Mouse (Mus musculus): ENCODE measurements at regions not wholly inside any gene's neighbourhood (a gene's known extent, or its start where the extent isn't known, plus 50 kb on each side); places are given as distances from the start of the nearest gene placed in this dataset.

DNA sequence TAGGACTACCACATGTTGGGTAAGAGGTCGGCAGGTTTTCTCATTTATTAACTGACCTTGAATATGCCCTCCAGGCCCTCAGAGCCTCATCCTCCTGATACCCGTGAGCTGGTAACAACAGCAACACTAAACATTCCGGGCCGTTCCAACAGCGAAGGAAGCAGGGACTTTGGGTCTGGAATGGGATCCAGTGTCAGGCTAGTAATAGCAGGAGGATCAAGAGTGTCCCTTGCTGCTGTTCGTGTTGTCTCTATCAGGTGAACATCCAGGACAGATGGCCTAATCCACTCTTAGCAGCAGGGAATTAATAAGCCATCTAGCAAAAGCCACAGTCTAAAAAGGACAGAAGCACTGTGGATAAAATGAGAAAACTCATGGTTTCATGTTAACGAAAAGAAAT lies 106.7 kb downstream of the Cpeb2 start:
- H3K27me3 ChIP-seq (ENCODE audit: control insufficient read depth, insufficient read depth, insufficient read length): no peaks in the 10 kb centered on the region
- no peaks in the 10 kb centered on the region for H3K79me2 ChIP-seq (ENCODE audit: control insufficient read depth, insufficient read depth)
- TF ChIP-seq REST (IDR thresholded peaks at IDR 0.05; ENCODE audit: insufficient read depth, insufficient read length): no peak
- no peak for TF ChIP-seq MYOD1 (IDR thresholded peaks at IDR 0.05; ENCODE audit: control insufficient read depth in 1 of 3, insufficient read length in 2 of 3, low read depth in 2 of 3)
- TF ChIP-seq USF1 (IDR thresholded peaks at IDR 0.05; ENCODE audit: low read depth): no peak
- no peak for TF ChIP-seq CEBPB (IDR thresholded peaks at IDR 0.05; ENCODE audit: insufficient read depth, poor library complexity, severe bottlenecking)
- no peak for TF ChIP-seq POLR2A (IDR thresholded peaks at IDR 0.05; ENCODE audit: insufficient read length, low read depth)
- no peak for TF ChIP-seq TCF12 (IDR thresholded peaks at IDR 0.05; ENCODE audit: insufficient read depth, poor library complexity, severe bottlenecking)
- no peak for TF ChIP-seq MYOG (IDR thresholded peaks at IDR 0.05; ENCODE audit: control insufficient read depth in 1 of 3, insufficient read depth in 1 of 3, insufficient read length in 2 of 3, low read depth in 2 of 3)
- no peak for TF ChIP-seq SRF (IDR thresholded peaks at IDR 0.05; ENCODE audit: control insufficient read depth, insufficient read length, low read depth)
- no peak for TF ChIP-seq TCF3 (IDR thresholded peaks at IDR 0.05; ENCODE audit: insufficient read length, low read depth)
- no peak overlapping the region for H3ac ChIP-seq (ENCODE audit: control insufficient read depth, insufficient read length)
- no peaks in the 10 kb centered on the region for H3K36me3 ChIP-seq (ENCODE audit: control insufficient read depth, insufficient read depth)
- H3K4me3 ChIP-seq: no peak overlapping the region
- no peak overlapping the region for H3K4me2 ChIP-seq (ENCODE audit: low read depth)

DNA sequence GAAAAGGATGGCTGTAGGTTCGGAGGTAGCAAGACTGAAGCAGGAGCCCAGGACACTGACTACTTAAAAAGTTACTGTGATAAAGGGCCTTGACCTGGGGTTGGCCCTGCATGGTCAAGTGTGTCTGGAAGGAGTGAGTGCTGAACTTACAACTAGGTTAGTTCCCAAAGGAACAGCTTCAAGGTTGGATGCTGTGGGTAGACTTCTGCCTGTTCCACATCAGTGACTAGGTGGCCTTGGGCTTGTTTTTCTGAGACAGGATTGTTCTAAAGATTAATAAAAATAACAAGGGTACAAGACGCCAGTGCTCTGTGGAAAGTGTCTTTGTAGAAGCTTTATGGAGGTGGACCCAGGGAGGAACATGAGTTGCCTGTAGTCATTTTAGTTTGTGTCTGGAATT lies 108.5 kb downstream of the Cpeb2 start:
- no peak overlapping the region for H3K4me3 ChIP-seq
- H3K79me2 ChIP-seq (ENCODE audit: control insufficient read depth, insufficient read depth): no peaks in the 10 kb centered on the region
- no peak overlapping the region for H3ac ChIP-seq (ENCODE audit: control insufficient read depth, insufficient read length)
- no peaks in the 10 kb centered on the region for H3K27me3 ChIP-seq (ENCODE audit: control insufficient read depth, insufficient read depth, insufficient read length)
- TF ChIP-seq MYOD1 (IDR thresholded peaks at IDR 0.05; ENCODE audit: control insufficient read depth in 1 of 3, insufficient read length in 2 of 3, low read depth in 2 of 3) (no peak), USF1 (IDR thresholded peaks at IDR 0.05; ENCODE audit: low read depth) (no peak), TCF3 (IDR thresholded peaks at IDR 0.05; ENCODE audit: insufficient read length, low read depth) (no peak), E2F4 (IDR thresholded peaks at IDR 0.05; ENCODE audit: insufficient read depth) (no peak), TCF12 (IDR thresholded peaks at IDR 0.05; ENCODE audit: insufficient read depth, poor library complexity, severe bottlenecking) (no peak)
- H3K4me2 ChIP-seq (ENCODE audit: low read depth): no peak overlapping the region
- no peaks in the 10 kb centered on the region for H3K36me3 ChIP-seq (ENCODE audit: control insufficient read depth, insufficient read depth)

DNA sequence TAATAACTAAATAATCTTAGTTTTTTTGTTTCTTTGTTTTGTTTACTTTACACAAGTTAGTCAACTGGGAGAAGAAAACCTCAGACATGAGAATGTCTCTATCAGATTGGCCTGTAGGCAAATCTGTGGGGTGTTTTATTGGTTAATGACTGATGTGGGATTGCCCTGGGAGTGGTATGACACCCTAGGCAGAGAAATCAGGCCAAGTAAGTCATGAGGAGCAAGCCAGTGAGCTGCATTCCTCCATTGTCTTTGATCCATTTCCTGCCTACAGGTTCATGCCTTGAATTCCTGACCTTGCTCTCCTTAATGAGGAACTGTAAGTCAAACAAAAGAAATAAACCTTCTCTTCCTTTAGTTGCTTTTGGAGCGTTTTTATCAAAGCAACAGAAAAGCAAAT lies 111.5 kb downstream of the Cpeb2 start:
- no peak overlapping the region for H3K4me2 ChIP-seq (ENCODE audit: low read depth)
- no peak overlapping the region for H3K4me3 ChIP-seq
- H3K27me3 ChIP-seq (ENCODE audit: control insufficient read depth, insufficient read depth, insufficient read length): no peaks in the 10 kb centered on the region
- H3ac ChIP-seq (ENCODE audit: control insufficient read depth, insufficient read length): no peak overlapping the region
- TF ChIP-seq MYOG (IDR thresholded peaks at IDR 0.05; ENCODE audit: control insufficient read depth in 1 of 3, insufficient read depth in 1 of 3, insufficient read length in 2 of 3, low read depth in 2 of 3) (no peak), TCF3 (IDR thresholded peaks at IDR 0.05; ENCODE audit: insufficient read length, low read depth) (no peak), POLR2A (IDR thresholded peaks at IDR 0.05; ENCODE audit: insufficient read length, low read depth) (no peak), REST (IDR thresholded peaks at IDR 0.05; ENCODE audit: insufficient read depth, insufficient read length) (no peak), CEBPB (IDR thresholded peaks at IDR 0.05; ENCODE audit: insufficient read depth, poor library complexity, severe bottlenecking) (no peak), SRF (IDR thresholded peaks at IDR 0.05; ENCODE audit: control insufficient read depth, insufficient read length, low read depth) (no peak), E2F4 (IDR thresholded peaks at IDR 0.05; ENCODE audit: insufficient read depth) (no peak)
- no peaks in the 10 kb centered on the region for H3K36me3 ChIP-seq (ENCODE audit: control insufficient read depth, insufficient read depth)
- H3K79me2 ChIP-seq (ENCODE audit: control insufficient read depth, insufficient read depth): no peaks in the 10 kb centered on the region

DNA sequence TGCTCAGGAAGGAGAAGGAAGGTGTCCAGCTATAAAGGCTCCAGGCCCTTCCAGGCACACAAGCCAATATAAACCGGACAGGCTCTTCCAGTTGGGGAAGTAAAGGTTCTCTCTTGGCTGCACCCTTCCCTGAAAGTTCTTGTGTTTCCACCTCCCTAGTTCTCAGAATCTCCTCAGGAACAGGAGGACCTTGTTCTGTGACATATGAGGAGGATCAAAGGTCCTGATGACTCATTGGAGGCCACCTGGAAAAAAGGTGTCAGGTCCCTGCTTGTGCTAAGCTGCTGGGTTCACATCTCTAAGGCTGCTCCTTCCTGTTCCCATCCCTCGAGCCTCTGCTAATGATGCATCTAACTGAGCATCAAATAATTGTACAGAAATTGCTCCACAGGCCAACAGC lies 118.0 kb downstream of the Cpeb2 start:
- TF ChIP-seq TCF12 (IDR thresholded peaks at IDR 0.05; ENCODE audit: insufficient read depth, poor library complexity, severe bottlenecking): no peak
- TF ChIP-seq POLR2AphosphoS2 (IDR thresholded peaks at IDR 0.05; ENCODE audit: insufficient read length, low read depth): no peak
- TF ChIP-seq MAX (IDR thresholded peaks at IDR 0.05; ENCODE audit: low read depth): no peak
- no peak for TF ChIP-seq POLR2A (IDR thresholded peaks at IDR 0.05; ENCODE audit: insufficient read length, low read depth)
- no peak for TF ChIP-seq CEBPB (IDR thresholded peaks at IDR 0.05; ENCODE audit: insufficient read depth, poor library complexity, severe bottlenecking)
- no peak for TF ChIP-seq E2F4 (IDR thresholded peaks at IDR 0.05; ENCODE audit: insufficient read depth)
- no peak for TF ChIP-seq REST (IDR thresholded peaks at IDR 0.05; ENCODE audit: insufficient read depth, insufficient read length)
- TF ChIP-seq SRF (IDR thresholded peaks at IDR 0.05; ENCODE audit: control insufficient read depth, insufficient read length, low read depth): no peak
- TF ChIP-seq MYOG (IDR thresholded peaks at IDR 0.05; ENCODE audit: control insufficient read depth in 1 of 3, insufficient read depth in 1 of 3, insufficient read length in 2 of 3, low read depth in 2 of 3): no peak
- no peak for TF ChIP-seq TCF3 (IDR thresholded peaks at IDR 0.05; ENCODE audit: insufficient read length, low read depth)
- no peak for TF ChIP-seq MYOD1 (IDR thresholded peaks at IDR 0.05; ENCODE audit: control insufficient read depth in 1 of 3, insufficient read length in 2 of 3, low read depth in 2 of 3)
- no peak for TF ChIP-seq USF1 (IDR thresholded peaks at IDR 0.05; ENCODE audit: low read depth)
- Histone ChIP-seq H3ac (ENCODE audit: control insufficient read depth, insufficient read length) (no peak overlapping the region), H3K36me3 (ENCODE audit: control insufficient read depth, insufficient read depth) (no peaks in the 10 kb centered on the region), H3K79me2 (ENCODE audit: control insufficient read depth, insufficient read depth) (no peaks in the 10 kb centered on the region), H3K27me3 (ENCODE audit: control insufficient read depth, insufficient read depth, insufficient read length) (no peaks in the 10 kb centered on the region), H3K4me3 (no peak overlapping the region), H3K4me2 (ENCODE audit: low read depth) (no peak overlapping the region)

- Histone ChIP-seq H3K27me3 (ENCODE audit: control insufficient read depth, insufficient read depth, insufficient read length) (no peaks in the 10 kb centered on the region), H3K36me3 (ENCODE audit: control insufficient read depth, insufficient read depth) (no peaks in the 10 kb centered on the region), H3ac (ENCODE audit: control insufficient read depth, insufficient read length) (no peak overlapping the region), H3K4me2 (ENCODE audit: low read depth) (peak overlapping the region; percentile 12), H3K4me3 (no peak overlapping the region), H3K79me2 (ENCODE audit: control insufficient read depth, insufficient read depth) (no peaks in the 10 kb centered on the region)
- TF ChIP-seq MYOG (IDR thresholded peaks at IDR 0.05; ENCODE audit: control insufficient read depth in 1 of 3, insufficient read depth in 1 of 3, insufficient read length in 2 of 3, low read depth in 2 of 3) (peak in 2 of 3 experiments; percentile 39 to 76), TCF12 (IDR thresholded peaks at IDR 0.05; ENCODE audit: insufficient read depth, poor library complexity, severe bottlenecking) (peak; percentile 26), MYOD1 (IDR thresholded peaks at IDR 0.05; ENCODE audit: control insufficient read depth in 1 of 3, insufficient read length in 2 of 3, low read depth in 2 of 3) (peak in 2 of 3 experiments; percentile 43 to 83), POLR2A (IDR thresholded peaks at IDR 0.05; ENCODE audit: insufficient read length, low read depth) (no peak)
Measured at GRCm38 (mm10) chr5:43353021-43353990, 120.3 kb downstream of the Cpeb2 start.
